Mouse (Mus musculus) spleen, adult 2 months (tissue): Measurements from ENCODE around the gene Ppp1r14a. TPM values are rescaled to one million over a fixed set of nuclear protein-coding genes. Genes with fewer than 3 reads are reported as not detected.

ENCODE experiments used
- DNase-seq, 2 experiments: peaks; one replicate each; pipeline versions ENCODE4 v3.0.0 to v3.0.0-alpha.2; 2012 to 2021; ENCODE audit warnings: low spot score in 2 of 2, low read depth in 1 of 2
- H3K27ac ChIP-seq: fragments of 200-500 bp; 2 replicates; pipeline ENCODE4 v1.5.1; 2012; ENCODE audit warnings: low read length, inconsistent platforms; ENCODE audit not compliant: insufficient read depth
- H3K27me3 ChIP-seq: fragments of 200-500 bp; 2 replicates; pipeline ENCODE4 v1.6.1; 2012; ENCODE audit warnings: mild to moderate bottlenecking, moderate library complexity, low read length, inconsistent platforms; ENCODE audit not compliant: control insufficient read depth, insufficient read depth
- H3K36me3 ChIP-seq: fragments of 200-500 bp; 2 replicates; pipeline ENCODE4 v1.6.1; 2012; ENCODE audit warnings: mild to moderate bottlenecking, low read length, inconsistent platforms; ENCODE audit not compliant: control insufficient read depth, insufficient read depth
- H3K4me1 ChIP-seq: fragments of 200-500 bp; 2 replicates; pipeline ENCODE4 v1.6.1; 2011; ENCODE audit warnings: inconsistent platforms; ENCODE audit not compliant: control insufficient read depth, insufficient read depth, insufficient read length
- H3K4me3 ChIP-seq: fragments of 200-500 bp; 2 replicates; pipeline ENCODE4 v1.5.1; 2011; ENCODE audit warnings: mild to moderate bottlenecking, inconsistent platforms; ENCODE audit not compliant: insufficient read depth, insufficient read length; ENCODE audit errors: extremely low read depth
- CTCF ChIP-seq: fragments of 200-500 bp; IDR thresholded peaks from 2 replicates; pipeline ENCODE4 v1.5.1; 2011; ENCODE audit warnings: mild to moderate bottlenecking, inconsistent platforms; ENCODE audit not compliant: insufficient read depth, insufficient read length, insufficient replicate concordance; ENCODE audit errors: extremely low read depth
- POLR2A ChIP-seq: fragments of 200-500 bp; IDR thresholded peaks from 2 replicates; pipeline ENCODE4 v1.6.1; 2011; ENCODE audit warnings: low read depth, low read length, inconsistent platforms
- WGBS: fragments of 180-500 bp; shearing (Covaris S2); methylation state at CpG from one replicate; pipeline ENCODE4 v1.1.7; 2018; 5-methylcytosine and 5-hydroxymethylcytosine counted together
- polyA plus RNA-seq: library from polyadenylated mRNA; depleted of rRNA; stranded (reverse); fragments of >200 nt; gene quantifications from 2 replicates; pipeline ENCODE4 v1.2.3, GENCODE M21; 2012; rRNA removed

The Ppp1r14a gene
- polyA plus RNA-seq, 1 experiment = 27.3 TPM

- Histone ChIP-seq H3K27me3 (no peaks in the 10 kb centered on the region), H3K4me1 (no peaks in the 10 kb centered on the region), H3K36me3 (no peaks in the 10 kb centered on the region; the same call in 1 of the 2 replicates), H3K4me3 (no peak overlapping the region), H3K27ac (no peak overlapping the region)
- DNase-seq = no peak
- TF ChIP-seq CTCF (no peak), POLR2A (no peak)
- 53% methylated on average over 14 of the region's 14 CpGs for WGBS
These were observed 50.0 kb downstream of the Ppp1r14a start for GRCm38 (mm10) chr7:29338984-29339679.

- no peak for TF ChIP-seq CTCF
- TF ChIP-seq POLR2A = no peak
These were observed 51.1 kb downstream of the Ppp1r14a start for GRCm38 (mm10) chr7:29340247-29340646.

GRCm38 (mm10) chr7:29340838-29341237 is 51.7 kb downstream of the Ppp1r14a start:
- Histone ChIP-seq H3K4me3 (no peak overlapping the region), H3K4me1 (no peaks in the 10 kb centered on the region)
- WGBS = 88% methylated on average over 8 of the region's 8 CpGs

More at GRCm38 (mm10) chr7:29340247-29340646, 51.1 kb downstream of the Ppp1r14a start:
- Histone ChIP-seq H3K27ac (no peak overlapping the region), H3K27me3 (no peaks in the 10 kb centered on the region), H3K36me3 (no peaks in the 10 kb centered on the region; the same call in 1 of the 2 replicates), H3K4me1 (no peaks in the 10 kb centered on the region), H3K4me3 (no peak overlapping the region)
- WGBS = 90% methylated on average over 9 of the region's 9 CpGs
- no peak for DNase-seq

GRCm38 (mm10) chr7:29341722-29342121 is 52.6 kb downstream of the Ppp1r14a start:
- no peak for DNase-seq
- Histone ChIP-seq H3K27ac (no peak overlapping the region), H3K4me1 (no peaks in the 10 kb centered on the region), H3K36me3 (no peaks in the 10 kb centered on the region; the same call in 1 of the 2 replicates), H3K27me3 (no peaks in the 10 kb centered on the region), H3K4me3 (no peak overlapping the region)
- WGBS = 85% methylated on average over 12 of the region's 12 CpGs
- TF ChIP-seq POLR2A (no peak), CTCF (no peak)

More at GRCm38 (mm10) chr7:29340838-29341237, 51.7 kb downstream of the Ppp1r14a start:
- DNase-seq = no peak
- no peaks in the 10 kb centered on the region for H3K27me3 ChIP-seq
- no peak overlapping the region for H3K27ac ChIP-seq
- no peaks in the 10 kb centered on the region; the same call in 1 of the 2 replicates for H3K36me3 ChIP-seq
- TF ChIP-seq CTCF (no peak), POLR2A (no peak)

GRCm38 (mm10) chr7:29342489-29343092 is 53.5 kb downstream of the Ppp1r14a start:
- Histone ChIP-seq H3K4me3 (no peak overlapping the region), H3K27me3 (no peaks in the 10 kb centered on the region), H3K27ac (no peak overlapping the region), H3K4me1 (no peaks in the 10 kb centered on the region), H3K36me3 (no peaks in the 10 kb centered on the region; the same call in 1 of the 2 replicates)
- 63% methylated on average over 8 of the region's 8 CpGs for WGBS
- no peak for TF ChIP-seq CTCF
- TF ChIP-seq POLR2A = no peak
- DNase-seq = no peak

Other genes starting within 250 kb of the Ppp1r14a start
- 0.27 TPM in 2 replicates for gene Ryr1, start 164.1 kb upstream of the Ppp1r14a start, polyA plus RNA-seq
- 16.4 and 22.5 TPM in 2 replicates for gene Rasgrp4, start 154.5 kb upstream of the Ppp1r14a start, polyA plus RNA-seq
- 40.3 and 44.4 TPM in 2 replicates for gene Fam98c, start 133.1 kb upstream of the Ppp1r14a start, polyA plus RNA-seq
- gene Ggn, start 119.1 kb upstream of the Ppp1r14a start, polyA plus RNA-seq = 0.52 and 0.84 TPM in 2 replicates
- 1.4 and 1.6 TPM in 2 replicates for gene Spred3, start 118.9 kb upstream of the Ppp1r14a start, polyA plus RNA-seq
- gene Psmd8, start 108.6 kb upstream of the Ppp1r14a start, polyA plus RNA-seq = 82.0 and 91.1 TPM in 2 replicates
- gene Catsperg1, start 75.3 kb upstream of the Ppp1r14a start, polyA plus RNA-seq = 1.6 and 2.0 TPM in 2 replicates
- gene Kcnk6, start 56.8 kb upstream of the Ppp1r14a start, polyA plus RNA-seq = 34.3 and 43.5 TPM in 2 replicates
- gene Yif1b, start 51.0 kb upstream of the Ppp1r14a start, polyA plus RNA-seq = 74.2 and 97.6 TPM in 2 replicates
- 0.51 and 1.0 TPM in 2 replicates for gene 2200002D01Rik, start 40.8 kb upstream of the Ppp1r14a start, polyA plus RNA-seq
- 69.7 and 88.3 TPM in 2 replicates for gene Spint2, start 7.4 kb upstream of the Ppp1r14a start, polyA plus RNA-seq
- 0.06 and 0.35 TPM in 2 replicates for gene Dpf1, start 14.6 kb downstream of the Ppp1r14a start, polyA plus RNA-seq
- gene Sipa1l3, start 229.3 kb downstream of the Ppp1r14a start, polyA plus RNA-seq = 30.3 and 47.5 TPM in 2 replicates